Mouse (Mus musculus): ENCODE measurements around the gene Tm4sf19.

The Tm4sf19 gene

GRCm38 (mm10) chr16:32400267-32400666 lies at the start of gene Tm4sf19:
Tm4sf19 (plus strand) TSS chr16:32400506.
- no peak for DNase-seq (ENCODE audit: low read depth)

- no peak for DNase-seq (ENCODE audit: low read depth)
Measured at GRCm38 (mm10) chr16:32350776-32351175, 49.5 kb upstream of the Tm4sf19 start.

- no peak for DNase-seq (ENCODE audit: low read depth)
Measured at GRCm38 (mm10) chr16:32363530-32363929, 36.8 kb upstream of the Tm4sf19 start.

GRCm38 (mm10) chr16:32371351-32371750 lies 29.0 kb upstream of the Tm4sf19 start:
- DNase-seq (ENCODE audit: low read depth): peak; percentile 20

DNA sequence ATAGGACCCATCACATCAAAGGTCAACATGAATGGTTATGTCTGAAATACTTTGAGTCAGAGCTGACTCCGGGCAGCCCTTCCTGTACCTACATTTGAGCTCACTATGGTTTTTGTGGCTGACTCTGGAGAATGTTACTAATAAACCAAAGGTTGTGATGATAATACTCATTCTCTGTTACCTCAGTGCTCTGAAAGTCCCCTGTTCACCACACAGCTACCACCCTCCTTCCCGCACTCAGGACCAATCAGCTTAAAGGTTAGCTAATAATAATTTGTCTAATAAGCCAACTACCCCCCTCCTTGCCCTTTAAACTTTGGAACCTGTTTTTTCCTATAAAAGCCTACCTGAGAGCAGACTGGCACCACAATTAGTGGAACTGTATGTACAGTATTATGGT lies 20.7 kb upstream of the Tm4sf19 start:
- DNase-seq (ENCODE audit: low read depth): no peak

GRCm38 (mm10) chr16:32382901-32383300 lies 17.4 kb upstream of the Tm4sf19 start:
- DNase-seq (ENCODE audit: low read depth): no peak

DNA sequence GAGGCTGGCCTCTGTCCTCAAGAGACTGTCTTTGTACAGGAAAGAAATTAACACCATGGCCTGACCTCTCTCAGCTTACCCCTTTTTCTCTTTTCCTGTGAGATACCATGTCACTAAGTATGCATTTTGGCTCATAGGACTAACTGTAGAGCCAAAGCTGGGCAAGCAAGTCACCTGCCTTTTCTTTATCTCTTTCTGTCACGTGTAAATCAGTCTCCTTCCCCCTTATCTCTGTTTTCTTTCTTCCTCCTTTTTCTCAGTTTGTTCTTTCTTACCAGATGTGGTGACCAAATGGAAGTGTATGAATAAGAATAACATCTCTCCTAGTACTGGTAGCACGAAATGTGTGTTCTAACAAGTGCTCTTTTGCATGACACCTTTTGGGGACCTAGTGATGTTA lies 15.4 kb upstream of the Tm4sf19 start:
- DNase-seq (ENCODE audit: low read depth): no peak

DNA sequence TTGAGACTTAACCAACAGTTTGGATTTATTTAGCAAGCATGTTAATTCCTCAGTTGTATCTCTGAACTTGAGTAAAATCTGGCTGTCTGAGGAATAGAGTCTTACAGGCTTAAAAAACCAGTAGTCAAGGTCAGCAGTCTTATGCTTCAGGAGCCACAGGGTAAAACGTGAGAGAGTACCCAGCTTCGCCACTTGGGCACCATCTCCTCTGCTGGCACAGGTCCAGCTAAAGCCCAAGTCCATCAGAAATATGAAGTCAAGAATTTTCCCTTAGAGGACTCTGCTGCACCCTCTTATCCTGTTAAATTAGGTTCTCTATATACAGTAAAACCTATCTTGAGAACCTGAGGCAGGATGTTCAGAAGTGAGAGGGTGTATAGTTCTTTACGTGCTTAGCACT lies 13.5 kb upstream of the Tm4sf19 start:
- DNase-seq (ENCODE audit: low read depth): no peak

DNA sequence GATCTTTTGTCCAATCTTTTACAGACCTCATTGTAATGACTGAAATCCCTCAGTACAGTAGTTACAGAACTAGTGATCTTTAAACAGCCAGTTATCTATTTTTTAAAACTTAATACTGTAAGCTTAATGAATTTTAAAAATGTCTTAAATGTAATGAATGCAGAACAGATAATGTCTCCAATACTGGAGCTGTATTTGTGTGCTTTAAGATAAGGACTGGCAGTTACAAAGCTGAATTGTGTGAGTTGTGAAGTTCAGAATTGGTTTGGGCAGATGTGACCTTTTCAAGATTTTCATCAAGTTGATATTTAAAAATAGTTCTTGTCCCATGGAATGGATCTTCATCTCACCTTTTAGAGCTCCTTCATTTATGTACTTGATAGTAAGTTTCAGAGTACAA lies 11.3 kb upstream of the Tm4sf19 start:
- DNase-seq (ENCODE audit: low read depth): no peak

DNA sequence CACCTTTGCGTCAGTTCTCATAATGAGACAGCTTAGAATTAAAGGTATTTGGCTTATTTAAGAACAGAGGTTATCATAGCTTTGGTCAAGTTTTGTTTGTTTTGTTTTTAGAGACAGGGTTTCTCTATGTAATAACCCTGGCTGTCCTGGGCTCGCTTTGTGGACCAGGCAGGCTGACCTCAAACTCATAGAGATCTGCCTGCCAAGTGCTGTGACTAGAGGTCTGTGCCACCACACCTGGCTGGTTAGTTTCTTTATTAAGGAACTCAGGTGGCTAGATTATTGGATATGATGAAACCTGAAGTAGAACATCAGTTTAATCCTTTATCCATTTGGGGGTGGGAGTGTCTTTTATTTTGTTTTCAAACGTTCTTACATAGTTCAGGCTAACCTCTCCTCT lies 10.5 kb upstream of the Tm4sf19 start:
- no peak for DNase-seq (ENCODE audit: low read depth)

DNA sequence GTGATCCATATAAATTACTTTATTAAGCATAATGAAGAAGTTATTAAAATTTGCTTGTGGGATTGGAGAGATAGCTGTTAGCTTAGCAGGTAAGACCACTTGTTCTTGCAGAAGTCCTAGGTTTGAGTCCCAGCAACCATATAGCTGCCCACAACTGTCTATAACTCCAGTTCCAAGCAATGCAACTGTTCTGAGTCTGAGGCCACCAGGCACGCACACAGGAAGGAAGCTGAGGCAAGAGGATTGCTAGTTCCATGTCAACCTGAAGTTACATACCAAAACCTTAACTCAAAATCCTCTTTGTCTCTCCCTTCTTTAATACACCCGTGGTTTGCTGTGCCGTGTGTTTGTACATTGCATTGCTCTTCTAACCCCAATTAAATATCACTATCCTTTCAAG lies 9.4 kb upstream of the Tm4sf19 start:
- DNase-seq (ENCODE audit: low read depth): no peak

GRCm38 (mm10) chr16:32395679-32396540 lies 4.4 kb upstream of the Tm4sf19 start:
- no peak for DNase-seq (ENCODE audit: low read depth)

DNA sequence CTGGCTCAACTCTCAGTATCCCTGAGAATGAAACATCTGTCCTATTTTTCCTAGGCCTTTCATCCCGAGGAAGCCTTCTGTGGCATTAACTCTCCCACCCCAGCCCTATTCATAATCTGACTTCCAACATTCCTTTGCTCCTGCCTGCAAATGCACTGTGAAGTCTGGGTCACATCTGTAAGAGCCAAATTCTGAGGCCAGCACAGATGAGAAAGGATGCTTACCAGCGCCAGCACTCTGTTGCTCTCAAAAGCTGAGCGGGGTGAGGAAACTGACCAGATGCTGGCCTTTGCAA lies 3.8 kb upstream of the Tm4sf19 start:
- no peak for DNase-seq (ENCODE audit: low read depth)

DNA sequence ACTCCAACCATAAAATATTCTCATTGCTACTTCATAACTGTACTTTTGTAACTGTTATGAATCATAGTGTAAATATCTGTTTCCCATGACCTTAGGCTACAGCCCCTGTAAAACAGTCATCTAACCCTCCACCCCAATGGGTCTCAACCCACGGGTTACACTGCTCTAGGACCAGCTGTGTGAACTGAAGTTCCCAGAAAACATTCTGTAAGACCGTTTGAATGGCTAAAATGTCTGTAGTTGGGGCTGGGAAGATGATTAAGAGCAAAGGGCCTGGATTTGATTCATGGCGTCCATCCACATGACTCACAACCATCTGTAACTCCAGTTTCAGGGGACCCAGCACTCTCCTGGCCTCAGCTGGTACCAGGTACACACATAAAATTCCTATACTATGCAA lies 2.1 kb upstream of the Tm4sf19 start:
- DNase-seq (ENCODE audit: low read depth): no peak

DNA sequence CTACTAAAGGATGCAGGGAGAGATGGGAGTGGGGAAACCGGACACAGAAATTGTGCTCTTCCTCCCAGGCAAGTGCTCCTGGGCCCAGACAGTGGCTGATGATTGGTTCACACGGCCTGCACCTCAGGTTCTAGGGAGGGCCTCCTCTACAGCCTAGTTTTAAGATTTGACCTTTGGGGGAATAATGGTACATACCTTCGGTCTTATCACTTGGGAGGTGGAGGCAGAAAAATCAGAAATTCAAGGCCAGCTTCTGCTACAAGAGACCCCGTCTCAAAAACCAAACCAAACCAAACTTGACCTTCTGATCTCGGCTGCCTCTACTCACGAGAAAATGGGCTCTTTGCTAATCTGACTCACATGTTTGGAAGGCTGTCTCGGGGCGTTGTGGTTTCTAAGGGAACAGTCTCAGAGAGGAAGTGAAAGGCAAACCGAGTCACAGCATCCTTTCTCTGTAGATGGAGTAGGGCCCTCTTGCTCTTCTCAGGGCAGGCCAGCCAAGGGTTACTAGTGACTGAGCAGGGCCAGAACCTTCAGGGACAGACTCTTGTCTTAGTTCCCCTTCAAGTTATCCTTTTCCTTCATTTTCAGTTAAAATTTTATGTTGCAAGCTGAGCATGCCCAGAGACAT lies 1.1 kb downstream of the Tm4sf19 start:
- DNase-seq (ENCODE audit: low read depth): no peak

DNA sequence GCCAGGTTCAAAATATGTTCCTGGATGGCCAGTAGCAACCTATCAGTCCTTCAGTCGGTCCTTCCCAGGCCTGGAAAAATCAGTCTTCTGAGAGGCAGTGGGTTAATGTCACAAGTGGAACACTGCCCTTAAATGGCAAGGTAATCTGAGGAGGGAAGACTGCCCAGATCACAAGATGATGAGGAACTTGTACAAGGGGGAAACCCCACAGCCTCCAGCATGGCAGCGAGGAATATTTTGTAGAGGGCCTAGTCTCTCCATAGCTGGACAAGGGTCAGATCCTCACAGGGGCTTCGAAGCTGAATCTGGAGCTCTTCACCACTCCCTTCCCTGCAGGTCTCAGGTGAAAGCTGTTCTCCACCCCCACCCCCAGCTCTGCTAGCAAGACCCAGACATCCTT lies 2.5 kb downstream of the Tm4sf19 start:
- DNase-seq (ENCODE audit: low read depth): no peak

DNA sequence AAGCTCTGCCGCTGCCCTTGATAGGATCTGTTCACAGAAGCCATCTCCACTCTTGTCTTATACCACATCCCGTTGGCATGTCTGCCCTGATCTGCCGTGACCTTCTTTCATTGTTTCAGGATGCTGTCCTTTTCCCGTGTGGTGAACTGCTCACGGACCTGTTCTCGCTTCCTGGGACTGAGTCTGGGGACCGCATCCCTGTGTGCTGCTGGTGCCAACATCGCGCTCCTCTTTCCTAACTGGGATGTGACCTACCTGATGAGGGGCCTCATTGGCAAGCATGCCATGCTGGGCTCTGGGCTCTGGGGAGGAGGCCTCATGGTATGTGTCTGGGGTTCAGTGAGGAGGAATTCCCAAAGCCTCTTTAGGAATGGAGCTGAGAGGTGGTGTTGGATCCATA lies 5.4 kb downstream of the Tm4sf19 start:
- DNase-seq (ENCODE audit: low read depth): no peak

DNA sequence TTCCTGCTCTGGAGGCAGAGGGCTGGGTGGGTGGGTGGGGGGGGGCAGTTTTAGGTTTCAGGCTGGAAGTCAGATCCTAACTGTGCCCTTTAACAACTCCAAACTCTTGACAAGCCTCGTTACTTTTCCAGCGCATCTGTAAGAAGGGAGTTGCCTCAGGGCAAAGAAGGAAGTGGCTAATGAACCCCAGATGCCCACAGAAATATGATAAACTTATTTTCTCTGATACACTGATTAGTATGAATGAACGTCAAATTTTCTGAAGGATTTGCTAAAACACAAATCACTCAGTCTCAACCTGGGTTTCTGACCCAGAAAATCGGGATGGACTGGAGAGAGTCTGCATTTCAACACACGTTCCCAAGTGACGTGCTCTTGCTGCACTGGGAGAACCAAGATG lies 6.4 kb downstream of the Tm4sf19 start:
- no peak for DNase-seq (ENCODE audit: low read depth)

DNA sequence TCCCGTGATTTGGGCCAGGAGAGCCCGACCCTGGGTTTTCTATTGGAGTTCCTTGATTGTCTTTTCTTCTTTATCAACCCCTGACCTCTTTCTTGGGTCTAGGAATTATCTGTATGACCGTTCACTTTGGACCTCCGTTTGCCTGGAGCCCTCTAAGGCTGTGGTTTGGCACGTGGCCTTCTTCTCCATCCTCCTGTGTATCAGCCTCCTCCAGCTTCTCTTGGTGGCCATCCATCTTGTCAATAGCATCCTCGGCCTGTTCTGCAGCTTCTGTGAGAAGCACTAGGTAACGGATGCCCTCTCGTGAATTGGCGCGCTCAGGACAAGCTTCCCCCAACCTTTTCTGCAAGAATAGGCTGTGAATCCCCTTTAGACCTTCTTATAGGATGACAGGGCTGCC lies 7.4 kb downstream of the Tm4sf19 start:
- DNase-seq (ENCODE audit: low read depth): no peak

DNA sequence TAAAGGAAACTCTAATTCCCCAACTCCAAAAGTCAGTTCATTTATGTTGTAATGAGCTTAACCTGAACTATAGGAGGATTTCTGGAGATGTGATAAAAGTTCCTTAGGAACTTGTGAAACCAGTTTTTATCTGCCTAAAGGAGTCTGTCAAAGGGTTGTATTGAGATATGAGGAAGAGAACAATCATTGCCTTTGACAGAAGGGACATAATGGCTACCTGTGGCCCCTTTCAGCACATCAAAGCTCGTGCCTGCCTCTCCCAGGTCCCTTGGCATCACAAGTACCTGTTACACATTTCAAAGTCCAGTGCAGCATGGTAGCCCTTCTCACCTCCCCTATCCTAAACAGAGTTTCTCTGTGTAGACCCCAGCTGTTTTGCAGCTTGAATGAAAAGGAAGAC lies 17.2 kb downstream of the Tm4sf19 start:
- no peak for DNase-seq (ENCODE audit: low read depth)

DNA sequence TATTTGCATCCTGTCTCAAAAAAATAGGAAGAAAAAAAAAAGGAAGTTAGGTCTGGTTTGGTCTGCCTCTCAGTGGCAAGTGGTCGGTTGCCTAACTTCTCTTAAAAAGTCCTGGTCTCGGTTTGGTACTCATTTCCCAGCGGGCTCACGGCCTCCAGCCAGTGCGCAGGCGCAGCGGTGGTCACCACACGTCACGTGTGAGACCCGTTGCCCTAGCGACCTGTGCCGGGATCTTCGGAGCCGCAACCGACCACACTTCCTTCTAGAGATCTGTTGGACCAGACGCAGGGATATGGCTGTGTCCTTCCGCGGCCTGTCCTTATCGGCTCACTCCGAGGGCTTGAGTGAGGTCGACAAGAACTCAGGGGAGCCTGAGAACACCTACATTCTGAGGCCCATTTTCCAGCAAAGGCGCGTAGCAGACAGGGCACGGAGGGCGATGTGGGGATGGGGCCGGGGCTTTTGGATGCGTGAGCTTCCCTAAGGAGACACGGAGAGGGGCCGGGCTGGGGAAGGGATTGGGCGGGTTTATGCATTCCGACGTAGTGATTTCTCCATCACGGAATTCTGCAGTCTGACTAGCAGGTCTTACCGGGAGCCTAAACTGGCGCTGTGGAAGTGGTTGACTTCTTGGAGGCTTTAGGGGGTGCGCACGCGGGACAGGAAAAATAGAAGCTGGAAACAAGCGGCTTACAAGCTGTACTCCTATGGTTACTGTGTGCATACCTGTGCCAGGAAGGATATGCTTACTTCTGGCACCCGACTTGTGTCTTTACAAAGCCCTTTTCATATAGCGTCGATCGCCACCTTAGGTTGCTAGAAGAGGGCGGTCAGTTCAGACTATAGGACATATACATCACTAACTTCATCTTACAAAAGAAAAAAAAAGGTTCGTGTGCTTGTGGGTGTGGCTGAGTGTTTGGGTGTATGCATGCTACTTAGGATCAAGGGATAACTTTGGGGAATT lies 19.5 kb downstream of the Tm4sf19 start, which contains the start of gene Tctex1d2:
TSS of gene Tctex1d2 (plus strand) at position 186 of the 967 bp plus-strand sequence.
- DNase-seq (ENCODE audit: low read depth): peak; percentile 92

- DNase-seq (ENCODE audit: low read depth): no peak
Measured at GRCm38 (mm10) chr16:32427506-32427905, 27.2 kb downstream of the Tm4sf19 start.

Measured in naive thymus-derived CD4-positive, alpha-beta T cell, adult 2 months (primary cell).